Mouse (Mus musculus) brain, adult 10 weeks (tissue): ENCODE data around the gene Cep250. TPM values are rescaled to one million over a fixed set of nuclear protein-coding genes. Genes with fewer than 3 reads are reported as not detected.

Experiments
- polyA plus RNA-seq: library from polyadenylated mRNA; stranded (reverse); fragments of 350-450 nt; fragmentation: Illumina TruSeq; extraction: RNeasy Lipid Tissue Mini Kit (QIAGEN cat#74804); gene quantifications from one replicate; pipeline ENCODE4 v1.2.3, GENCODE M21; 2015; ENCODE audit warnings: low read depth, low replicate concordance

Gene Cep250
- 11.4 TPM for polyA plus RNA-seq

GRCm38 (mm10) chr2:155956134-155957059, at the start of gene Cep250:
TSS of gene Cep250 (plus strand) at chr2:155956458.

DNA sequence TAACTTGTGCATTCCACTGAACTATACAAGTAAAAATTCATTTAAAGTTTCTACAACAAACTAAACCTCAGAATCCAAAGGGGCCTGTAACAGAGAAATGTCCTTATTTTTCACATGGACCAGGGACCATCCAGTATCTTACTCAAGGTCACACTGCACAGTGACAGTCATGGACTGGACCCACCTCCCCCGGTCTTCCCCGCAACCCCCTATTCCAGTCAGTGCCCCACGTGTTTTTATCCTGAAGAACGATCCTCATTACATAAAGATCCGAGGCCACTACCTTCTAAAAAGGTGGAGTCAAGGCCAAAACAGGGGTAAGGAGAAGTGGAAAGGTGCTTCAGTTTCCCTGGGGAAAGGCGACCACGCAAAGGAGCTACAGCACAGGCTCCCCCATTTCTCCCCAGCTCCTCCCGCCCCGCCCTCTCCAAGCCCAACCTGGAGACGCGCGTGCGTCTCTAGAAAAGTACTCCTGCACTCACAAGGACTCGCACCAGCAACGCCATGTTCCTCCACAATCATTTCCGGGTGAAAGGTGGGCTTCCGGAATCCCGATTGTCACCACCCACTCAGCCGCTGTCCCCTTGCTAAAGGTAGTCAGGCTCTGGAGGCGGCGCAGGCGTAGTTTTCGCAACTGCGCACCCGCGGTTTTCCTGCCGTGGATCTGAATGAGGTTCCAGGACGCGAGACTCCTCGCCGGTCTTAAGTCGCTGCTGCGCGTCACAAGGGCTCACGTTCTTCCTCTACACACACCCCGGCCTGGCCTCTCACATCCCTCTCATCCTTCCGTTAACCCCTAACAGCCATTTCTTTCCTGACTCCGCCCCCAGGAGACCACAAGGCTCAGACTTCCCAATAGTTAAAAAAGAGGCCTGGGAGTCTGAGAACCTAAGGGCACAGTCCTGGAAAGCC, 26.5 kb upstream of the Cep250 start, which contains the start of gene Uqcc1:
Uqcc1 (minus strand) TSS at position 780 of the 912 bp plus-strand sequence.

DNA sequence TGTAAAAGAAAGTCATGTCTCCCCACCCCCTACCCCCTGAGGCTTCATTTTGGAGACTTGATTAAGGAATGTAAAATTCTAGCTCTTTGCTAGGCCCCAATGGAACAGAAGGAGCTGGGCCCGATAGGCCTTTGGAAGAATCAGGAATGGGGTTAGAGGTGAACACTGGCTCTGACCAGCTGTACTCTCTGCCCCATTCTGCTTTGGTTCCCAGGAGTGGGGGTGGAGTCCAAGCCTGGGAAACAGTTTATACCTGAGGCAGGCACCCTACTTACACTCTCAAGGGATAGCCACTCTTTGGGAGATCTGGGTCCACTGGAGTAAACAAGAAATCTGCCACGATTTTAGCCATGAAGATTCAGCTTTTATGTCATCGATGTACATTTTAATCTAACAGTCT, 15.6 kb upstream of the Cep250 start, which contains the start of gene Gm15557:
Gm15557 (plus strand) TSS at position 48 of the 400 bp plus-strand sequence.

GRCm38 (mm10) chr2:155945124-155945523, 11.1 kb upstream of the Cep250 start, which contains the start of gene Gdf5:
TSS of gene Gdf5 (minus strand) at chr2:155945367.

DNA sequence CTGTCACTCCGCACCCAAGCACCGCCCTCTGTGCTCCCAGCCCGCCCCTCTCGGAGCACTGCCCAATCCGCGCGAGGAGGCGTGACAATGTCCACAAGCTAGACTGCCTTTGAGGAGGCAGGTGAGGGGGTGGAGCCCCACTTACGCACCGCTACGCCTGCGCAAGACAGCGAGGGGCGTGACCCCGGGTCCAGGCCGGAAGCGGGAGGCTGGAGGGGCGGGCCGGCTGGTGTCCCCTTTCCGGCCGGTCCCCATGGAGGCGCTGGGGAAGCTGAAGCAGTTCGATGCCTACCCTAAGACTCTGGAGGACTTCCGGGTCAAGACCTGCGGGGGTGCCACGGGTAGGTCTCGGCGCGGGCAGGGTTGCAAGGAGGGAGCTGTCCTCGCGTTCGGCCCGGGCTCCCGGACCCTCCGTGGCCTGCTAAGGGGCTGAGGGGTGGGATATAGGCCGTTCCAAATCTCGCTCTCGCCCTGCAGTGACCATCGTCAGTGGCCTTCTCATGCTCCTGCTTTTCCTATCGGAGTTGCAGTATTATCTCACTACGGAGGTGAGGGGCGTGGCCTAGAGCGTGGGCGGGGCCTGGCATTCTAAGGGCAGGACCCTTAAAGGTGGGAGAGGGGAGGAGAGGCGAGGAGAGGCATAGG, 51.8 kb downstream of the Cep250 start, which contains the start of the genes 6430550D23Rik and Ergic3:
6430550D23Rik (minus strand) TSS at position 90 of the 645 bp plus-strand sequence.
Ergic3 (plus strand) TSS at position 158 of the 645 bp plus-strand sequence.

Other genes starting within 250 kb of the Cep250 start
- gene Edem2, start 227.0 kb upstream of the Cep250 start, polyA plus RNA-seq, result 23.4 TPM
- gene Gm17581, start 220.6 kb upstream of the Cep250 start, polyA plus RNA-seq, result not detected
- gene Procr, start 205.3 kb upstream of the Cep250 start, polyA plus RNA-seq, result 0.74 TPM
- 22.9 TPM for gene Mmp24, start 181.1 kb upstream of the Cep250 start, polyA plus RNA-seq
- gene BC029722, start 137.0 kb upstream of the Cep250 start, polyA plus RNA-seq, result 90.4 TPM
- 61.9 TPM for gene Eif6, start 129.5 kb upstream of the Cep250 start, polyA plus RNA-seq
- not detected for gene Fam83c, start 121.6 kb upstream of the Cep250 start, polyA plus RNA-seq
- 119 TPM for gene Uqcc1, start 26.1 kb upstream of the Cep250 start, polyA plus RNA-seq
- gene Gm15557, start 15.7 kb upstream of the Cep250 start, polyA plus RNA-seq, result not detected
- gene Gdf5, start 11.1 kb upstream of the Cep250 start, polyA plus RNA-seq, result 0.31 TPM
- 2.2 TPM for gene 6430550D23Rik, start 51.5 kb downstream of the Cep250 start, polyA plus RNA-seq
- 256 TPM for gene Ergic3, start 51.6 kb downstream of the Cep250 start, polyA plus RNA-seq
- gene Fer1l4, start 96.5 kb downstream of the Cep250 start, polyA plus RNA-seq, result not detected
- 4.4 TPM for gene Spag4, start 108.7 kb downstream of the Cep250 start, polyA plus RNA-seq
- 29.0 TPM for gene Cpne1, start 155.5 kb downstream of the Cep250 start, polyA plus RNA-seq
- gene Rbm12, start 155.5 kb downstream of the Cep250 start, polyA plus RNA-seq, result 11.2 TPM
- gene Gm28036, start 170.6 kb downstream of the Cep250 start, polyA plus RNA-seq, result 13.9 TPM
- 157 TPM for gene Romo1, start 187.6 kb downstream of the Cep250 start, polyA plus RNA-seq
- 49.6 TPM for gene Nfs1, start 187.7 kb downstream of the Cep250 start, polyA plus RNA-seq
- 187 TPM for gene Rbm39, start 223.8 kb downstream of the Cep250 start, polyA plus RNA-seq
- 35.2 TPM for gene Phf20, start 240.0 kb downstream of the Cep250 start, polyA plus RNA-seq